Mouse (Mus musculus): Measurements from ENCODE around the gene Hist1h3b. TPM values are rescaled to one million over a fixed set of nuclear protein-coding genes. Genes with fewer than 3 reads are reported as not detected.
A peak's percentile ranks its signal among the peaks of the same experiment; 100 is the strongest.

Gene Hist1h3b
- polyA plus RNA-seq, 1 experiment from 2014 or later: 2.6 TPM

- H3K4me2 ChIP-seq (replicated peaks; ENCODE audit: low read depth, low read length): no peak overlapping the region
- H3K9me3 ChIP-seq (ENCODE audit: low read length): no peaks in the 10 kb centered on the region
- no peak for DNase-seq (ENCODE audit: low spot score)
- H3K9ac ChIP-seq (replicated peaks; ENCODE audit: low read depth): no peak overlapping the region
- no peaks in the 10 kb centered on the region for H3K27me3 ChIP-seq (replicated peaks; ENCODE audit: insufficient read depth, low read length)
- no peak for ATAC-seq
- no peak for TF ChIP-seq EP300 (IDR thresholded peaks at IDR 0.05)
- no peak for TF ChIP-seq CTCF (IDR thresholded peaks at IDR 0.05)
- WGBS: 90% methylated on average over 5 of the region's 5 CpGs
- no peaks in the 10 kb centered on the region for H3K36me3 ChIP-seq (ENCODE audit: insufficient read depth, low read length)
- no peaks in the 10 kb centered on the region for H3K4me1 ChIP-seq (ENCODE audit: insufficient read depth, low read depth, low read length)
- no peak overlapping the region for H3K4me3 ChIP-seq (ENCODE audit: low read depth, low read length)
- no peak overlapping the region for H3K27ac ChIP-seq (ENCODE audit: low read length)
Measured at GRCm38 (mm10) chr13:23737091-23737490, 15.0 kb upstream of the Hist1h3b start.

GRCm38 (mm10) chr13:23738041-23738440 lies 14.0 kb upstream of the Hist1h3b start:
- peak overlapping the region; percentile 86 for H3K9ac ChIP-seq (replicated peaks; ENCODE audit: low read depth)
- WGBS: 23% methylated on average over 4 of the region's 4 CpGs
- H3K4me1 ChIP-seq (ENCODE audit: insufficient read depth, low read depth, low read length): no peaks in the 10 kb centered on the region
- peak overlapping the region; percentile 71; the same call in 1 of the 2 replicates for H3K4me3 ChIP-seq (ENCODE audit: low read depth, low read length)
- DNase-seq (ENCODE audit: low spot score) (no peak), ATAC-seq (no peak)
- TF ChIP-seq CTCF (IDR thresholded peaks at IDR 0.05) (no peak), EP300 (IDR thresholded peaks at IDR 0.05) (no peak)
- peak overlapping the region; percentile 90 for H3K4me2 ChIP-seq (replicated peaks; ENCODE audit: low read depth, low read length)
- H3K27ac ChIP-seq (ENCODE audit: low read length): peak overlapping the region; percentile 97
- no peaks in the 10 kb centered on the region for H3K27me3 ChIP-seq (replicated peaks; ENCODE audit: insufficient read depth, low read length)
- H3K9me3 ChIP-seq (ENCODE audit: low read length): no peaks in the 10 kb centered on the region
- no peaks in the 10 kb centered on the region for H3K36me3 ChIP-seq (ENCODE audit: insufficient read depth, low read length)

GRCm38 (mm10) chr13:23738677-23739068 lies 13.4 kb upstream of the Hist1h3b start, which contains the start of gene Hist1h1c:
Gene Hist1h1c (plus strand): TSS chr13:23738808.
- TF ChIP-seq EP300 (IDR thresholded peaks at IDR 0.05): no peak; the same call in 1 of the 2 replicates
- DNase-seq (ENCODE audit: low spot score): peak; percentile 96
- Histone ChIP-seq H3K9me3 (ENCODE audit: low read length) (no peaks in the 10 kb centered on the region), H3K27me3 (replicated peaks; ENCODE audit: insufficient read depth, low read length) (no peaks in the 10 kb centered on the region), H3K4me3 (ENCODE audit: low read depth, low read length) (peak within 1 kb of the TSS; percentile 71), H3K4me2 (replicated peaks; ENCODE audit: low read depth, low read length) (peak within 1 kb of the TSS; percentile 90), H3K4me1 (ENCODE audit: insufficient read depth, low read depth, low read length) (no peaks in the 10 kb centered on the region), H3K27ac (ENCODE audit: low read length) (peak within 1 kb of the TSS; percentile 97), H3K36me3 (ENCODE audit: insufficient read depth, low read length) (no peaks in the 10 kb centered on the region), H3K9ac (replicated peaks; ENCODE audit: low read depth) (peak within 1 kb of the TSS; percentile 86)
- WGBS: 2% methylated on average over 30 of the region's 38 CpGs
- ATAC-seq: peak; percentile 91

- H3K9ac ChIP-seq (replicated peaks; ENCODE audit: low read depth): peak overlapping the region; percentile 86
- ATAC-seq (peak; percentile 85), DNase-seq (ENCODE audit: low spot score) (peak; percentile 98)
- WGBS: under 1% methylated on average over 39 of the region's 39 CpGs
- H3K27me3 ChIP-seq (replicated peaks; ENCODE audit: insufficient read depth, low read length): no peaks in the 10 kb centered on the region
- peak overlapping the region; percentile 90 for H3K4me2 ChIP-seq (replicated peaks; ENCODE audit: low read depth, low read length)
- peak overlapping the region; percentile 97 for H3K27ac ChIP-seq (ENCODE audit: low read length)
- H3K4me3 ChIP-seq (ENCODE audit: low read depth, low read length): peak overlapping the region; percentile 71
- H3K36me3 ChIP-seq (ENCODE audit: insufficient read depth, low read length): no peaks in the 10 kb centered on the region
- no peaks in the 10 kb centered on the region for H3K9me3 ChIP-seq (ENCODE audit: low read length)
- no peak; the same call in none of the 2 replicates for TF ChIP-seq CTCF (IDR thresholded peaks at IDR 0.05)
- peak; percentile 59 for TF ChIP-seq EP300 (IDR thresholded peaks at IDR 0.05)
- H3K4me1 ChIP-seq (ENCODE audit: insufficient read depth, low read depth, low read length): no peaks in the 10 kb centered on the region
Measured at GRCm38 (mm10) chr13:23739069-23739921, 12.8 kb upstream of the Hist1h3b start.

GRCm38 (mm10) chr13:23739922-23740252 lies 12.2 kb upstream of the Hist1h3b start:
- TF ChIP-seq CTCF (IDR thresholded peaks at IDR 0.05): no peak
- TF ChIP-seq EP300 (IDR thresholded peaks at IDR 0.05): no peak
- peak overlapping the region; percentile 86 for H3K9ac ChIP-seq (replicated peaks; ENCODE audit: low read depth)
- no peak for DNase-seq (ENCODE audit: low spot score)
- no peak; the same call in 1 of the 2 replicates for ATAC-seq
- H3K27me3 ChIP-seq (replicated peaks; ENCODE audit: insufficient read depth, low read length): no peaks in the 10 kb centered on the region
- H3K36me3 ChIP-seq (ENCODE audit: insufficient read depth, low read length): no peaks in the 10 kb centered on the region
- H3K4me1 ChIP-seq (ENCODE audit: insufficient read depth, low read depth, low read length): no peaks in the 10 kb centered on the region
- peak overlapping the region; percentile 90 for H3K4me2 ChIP-seq (replicated peaks; ENCODE audit: low read depth, low read length)
- H3K4me3 ChIP-seq (ENCODE audit: low read depth, low read length): peak overlapping the region; percentile 71
- WGBS: 0% methylated on average over 14 of the region's 14 CpGs
- H3K27ac ChIP-seq (ENCODE audit: low read length): peak overlapping the region; percentile 97
- no peaks in the 10 kb centered on the region for H3K9me3 ChIP-seq (ENCODE audit: low read length)

- Histone ChIP-seq H3K4me2 (replicated peaks; ENCODE audit: low read depth, low read length) (peak overlapping the region; percentile 90), H3K4me3 (ENCODE audit: low read depth, low read length) (peak overlapping the region; percentile 71), H3K4me1 (ENCODE audit: insufficient read depth, low read depth, low read length) (no peaks in the 10 kb centered on the region), H3K9ac (replicated peaks; ENCODE audit: low read depth) (peak overlapping the region; percentile 86), H3K9me3 (ENCODE audit: low read length) (no peaks in the 10 kb centered on the region), H3K27me3 (replicated peaks; ENCODE audit: insufficient read depth, low read length) (no peaks in the 10 kb centered on the region), H3K36me3 (ENCODE audit: insufficient read depth, low read length) (no peaks in the 10 kb centered on the region), H3K27ac (ENCODE audit: low read length) (peak overlapping the region; percentile 97)
- TF ChIP-seq EP300 (IDR thresholded peaks at IDR 0.05) (no peak), CTCF (IDR thresholded peaks at IDR 0.05) (no peak)
- no peak for DNase-seq (ENCODE audit: low spot score)
- no peak for ATAC-seq
- 17% methylated on average over 13 of the region's 13 CpGs for WGBS
Measured at GRCm38 (mm10) chr13:23740256-23740840, 11.7 kb upstream of the Hist1h3b start.

All from lung, postnatal 0 days (tissue).